Comparison of ENCODE assay signal across 16 mouse cellular contexts in genomic region chr13:109356252-109356651, GRCm38 (mm10).
DNase-seq lines count a peak whose midpoint lies in the region; ATAC-seq and TF ChIP-seq lines count a peak whose summit lies in the region.
"Had no signal": no experiment of that assay in that cellular context is flagged by ENCODE, and none has a peak within 500 bp of the region (broad histone marks: within the 10 kb centered on the region; RNA-seq: fewer than 3 reads in every experiment).

No protein-coding gene starts in this region.

- H3K27me3 ChIP-seq in heart, adult 2 months (ENCODE audit: control insufficient read depth, insufficient read depth, low read length) = no peaks in the 10 kb centered on the region
- no peaks in the 10 kb centered on the region for H3K27me3 ChIP-seq in heart, embryonic 10.5 days (ENCODE audit: insufficient read depth, poor library complexity, severe bottlenecking)
- no peaks in the 10 kb centered on the region for H3K27me3 ChIP-seq in kidney, embryonic 14.5 days (ENCODE audit: control insufficient read depth, insufficient read depth, low read length)
- H3K27me3 ChIP-seq: liver, embryonic 15.5 days; midbrain, embryonic 12.5 days had no signal

- H3K79me2 ChIP-seq in heart, adult 2 months (replicated peaks; ENCODE audit: control insufficient read depth, insufficient read depth, low read length) = no peaks in the 10 kb centered on the region

- H3K27ac ChIP-seq in heart, adult 2 months = no peak overlapping the region
- H3K27ac ChIP-seq in heart, embryonic 10.5 days = no peak overlapping the region
- no peak overlapping the region for H3K27ac ChIP-seq in kidney, embryonic 14.5 days (ENCODE audit: low read depth, low read length)
- H3K27ac ChIP-seq: liver, embryonic 15.5 days; midbrain, embryonic 12.5 days had no signal

- no peaks in the 10 kb centered on the region for H3K36me3 ChIP-seq in heart, adult 2 months (ENCODE audit: control insufficient read depth, insufficient read depth, low read length)
- H3K36me3 ChIP-seq in heart, embryonic 10.5 days = no peaks in the 10 kb centered on the region
- H3K36me3 ChIP-seq in kidney, embryonic 14.5 days (ENCODE audit: control insufficient read depth, insufficient read depth, low read length) = no peaks in the 10 kb centered on the region
- H3K36me3 ChIP-seq: liver, embryonic 15.5 days; midbrain, embryonic 12.5 days had no signal

- intact Hi-C loops in heart, adult 2 months (cut with DNase I) = no loop called here

- H3K9me3 ChIP-seq in heart, embryonic 10.5 days = no peaks in the 10 kb centered on the region
- H3K9me3 ChIP-seq in kidney, embryonic 14.5 days (ENCODE audit: control insufficient read depth, low read length) = no peaks in the 10 kb centered on the region
- H3K9me3 ChIP-seq: liver, embryonic 15.5 days; midbrain, embryonic 12.5 days had no signal

- DNase-seq in heart, adult 2 months = no peak
- DNase-seq in heart, embryonic 10.5 days (ENCODE audit: low spot score) = no peak
- DNase-seq in kidney, postnatal 36 days = peak; percentile 8 to 21
- DNase-seq in lung, postnatal 14 days = peak; percentile 10
- DNase-seq in lung, postnatal 36 days = no peak
- no peak for DNase-seq in urinary bladder, postnatal 4 days (ENCODE audit: low spot score in 2 of 2)
- DNase-seq: cerebellum, adult 8-10 months; heart, adult 11 months; heart, postnatal 36 days; right cerebral cortex, postnatal 14 days; thymus, adult 18-20 months had no signal

- H3K4me3 ChIP-seq in heart, adult 2 months = no peak overlapping the region
- no peak overlapping the region for H3K4me3 ChIP-seq in heart, embryonic 10.5 days
- H3K4me3 ChIP-seq in kidney, embryonic 14.5 days (ENCODE audit: low read length) = no peak overlapping the region
- H3K4me3 ChIP-seq: erythroblast, embryonic 14.5 days; liver, embryonic 15.5 days; midbrain, embryonic 12.5 days had no signal

- no peak for ATAC-seq in kidney, embryonic 14.5 days (ENCODE audit: low FRiP score, low TSS enrichment)
- ATAC-seq: CD4-positive, CD25-positive, alpha-beta regulatory T cell, adult 4 months had no signal

- no peak overlapping the region for H3K9ac ChIP-seq in heart, adult 2 months (ENCODE audit: low read depth, low read length)
- H3K9ac ChIP-seq in kidney, embryonic 14.5 days (ENCODE audit: low read depth, low read length) = no peak overlapping the region; the same call in 1 of the 2 replicates
- H3K9ac ChIP-seq: liver, embryonic 15.5 days; midbrain, embryonic 12.5 days had no signal

- TF ChIP-seq EP300 in heart, adult 2 months (IDR thresholded peaks at IDR 0.05; ENCODE audit: insufficient read depth, low read depth, low read length) = no peak

- no peak overlapping the region for H3K4me2 ChIP-seq in kidney, embryonic 14.5 days (replicated peaks; ENCODE audit: low read depth, low read length)
- H3K4me2 ChIP-seq: liver, embryonic 15.5 days; midbrain, embryonic 12.5 days had no signal

- 71% methylated on average over 7 of the region's 7 CpGs for WGBS in heart, adult 2 months
- WGBS in heart, embryonic 10.5 days = 69% methylated on average over 7 of the region's 7 CpGs
- WGBS in kidney, embryonic 14.5 days = 78% methylated on average over 7 of the region's 7 CpGs

- no peaks in the 10 kb centered on the region for H3K4me1 ChIP-seq in heart, adult 2 months (ENCODE audit: control insufficient read depth, insufficient read depth, low read length)
- H3K4me1 ChIP-seq in heart, embryonic 10.5 days = no peaks in the 10 kb centered on the region
- H3K4me1 ChIP-seq in kidney, embryonic 14.5 days (ENCODE audit: control insufficient read depth, insufficient read depth, low read length) = no peaks in the 10 kb centered on the region
- H3K4me1 ChIP-seq: liver, embryonic 15.5 days; midbrain, embryonic 12.5 days had no signal

- TF ChIP-seq POLR2A in heart, adult 2 months (IDR thresholded peaks at IDR 0.05; ENCODE audit: insufficient read depth, low read depth, low read length) = no peak

- TF ChIP-seq CTCF in heart, adult 2 months (IDR thresholded peaks at IDR 0.05) = peak; percentile 68

Comparison
In these comparisons a context has a peak if more than half of its experiments do, and no peak if none do; other contexts are left out.
1. DNase-seq: peak in kidney, postnatal 36 days (2 of 2) and lung, postnatal 14 days (single experiment); none in heart, adult 2 months (0 of 2), heart, embryonic 10.5 days (single experiment), lung, postnatal 36 days (single experiment) and urinary bladder, postnatal 4 days (0 of 2).